Comparison of ENCODE assay signal across 18 mouse cellular contexts in genomic region chr11:35583633-35584032, GRCm38 (mm10).
"Had no signal": no experiment of that assay in that cellular context is flagged by ENCODE, and none has a peak within 500 bp of the region (broad histone marks: within the 10 kb centered on the region; RNA-seq: fewer than 3 reads in every experiment).

No protein-coding gene starts in this region.

- H3K4me3 ChIP-seq: midbrain, embryonic 10.5 days; midbrain, embryonic 13.5 days; midbrain, embryonic 15.5 days; myocyte; neural tube, embryonic 13.5 days; neural tube, embryonic 15.5 days had no signal

- H3K9me3 ChIP-seq: midbrain, embryonic 10.5 days; midbrain, embryonic 13.5 days; midbrain, embryonic 15.5 days; neural tube, embryonic 13.5 days; neural tube, embryonic 15.5 days had no signal

- DNase-seq: lung, adult 18-20 months; lung, embryonic 14.5 days; lung, postnatal 10 days; lung, postnatal 4 days; retina, postnatal 1 day; right cerebral cortex, adult 18-20 months; right cerebral cortex, postnatal 25 days; right cerebral cortex, postnatal 4 days; spleen, adult 18-20 months; thymus, adult 18-20 months; thymus, postnatal 14 days; thymus, postnatal 36 days had no signal

- H3K36me3 ChIP-seq: midbrain, embryonic 13.5 days; midbrain, embryonic 15.5 days; neural tube, embryonic 15.5 days had no signal

- H3K4me2 ChIP-seq: lung, embryonic 14.5 days; midbrain, embryonic 13.5 days; midbrain, embryonic 15.5 days; neural tube, embryonic 13.5 days; neural tube, embryonic 15.5 days had no signal

- H3K9ac ChIP-seq: lung, embryonic 14.5 days; midbrain, embryonic 13.5 days; midbrain, embryonic 15.5 days; neural tube, embryonic 13.5 days; neural tube, embryonic 15.5 days had no signal

- ATAC-seq: midbrain, embryonic 13.5 days; midbrain, embryonic 15.5 days had no signal

- H3K27me3 ChIP-seq: midbrain, embryonic 15.5 days; neural tube, embryonic 13.5 days; neural tube, embryonic 15.5 days had no signal

- H3K27ac ChIP-seq: midbrain, embryonic 10.5 days; midbrain, embryonic 13.5 days; midbrain, embryonic 15.5 days; neural tube, embryonic 13.5 days; neural tube, embryonic 15.5 days had no signal
